Mouse (Mus musculus) urinary bladder, postnatal 4 days (tissue): ENCODE data around the gene Lrrc75a.
"Not testable (repeated sequence)": the region's sequence is repeated elsewhere in the genome, so short reads cannot be mapped to it uniquely, and the experiment has no call there.

Experiments used
- DNase-seq, 2 experiments: peaks; one replicate each; pipeline ENCODE4 v3.0.0; 2021 to 2022; ENCODE audit warnings: low spot score in 2 of 2

Gene Lrrc75a

DNA sequence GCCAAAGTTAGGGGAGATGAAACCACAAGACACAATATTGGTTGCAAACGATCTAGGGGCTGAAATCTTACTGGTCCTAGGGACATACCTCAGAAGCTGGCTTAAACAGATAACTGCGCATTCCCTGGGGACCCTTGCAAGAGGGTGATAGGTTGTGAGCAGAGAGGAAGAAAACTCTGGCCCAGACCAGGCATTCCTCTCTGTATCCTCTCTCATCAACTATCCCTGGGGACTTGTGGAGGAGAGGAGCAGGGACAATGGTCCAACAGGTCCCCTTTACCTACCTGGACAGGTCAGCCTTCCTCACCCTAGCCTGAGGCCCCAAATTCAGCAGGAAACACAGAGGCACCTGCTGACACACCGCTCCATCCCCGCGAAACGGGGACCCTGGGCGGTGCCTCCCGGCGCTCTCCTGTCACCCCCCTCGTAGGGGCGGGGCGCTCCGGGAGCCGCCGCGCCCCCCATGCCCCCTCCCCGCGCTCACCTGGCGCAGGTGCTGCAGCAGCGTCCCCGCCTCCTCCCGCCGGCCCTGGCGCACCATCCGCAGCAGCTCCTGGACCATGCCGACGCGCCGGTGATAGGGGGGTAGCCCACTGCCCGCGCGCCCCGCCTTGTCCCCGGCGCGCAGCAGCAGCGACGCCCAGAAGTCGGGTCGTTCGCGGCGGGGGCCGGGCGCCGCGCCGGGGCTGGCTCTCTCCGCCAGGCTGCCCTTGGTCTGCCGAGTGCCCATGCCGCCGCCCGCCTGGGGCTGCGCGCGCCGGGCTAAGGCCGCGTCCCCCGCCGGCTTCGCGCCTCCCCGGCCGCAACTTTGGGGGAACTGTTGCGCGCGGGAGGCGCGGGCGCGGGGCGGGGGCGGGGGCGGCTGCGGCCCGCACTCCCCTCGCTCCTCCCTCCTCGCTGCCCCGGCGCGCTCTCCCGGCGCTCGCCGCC, at the start of gene Lrrc75a:
Gene Lrrc75a, minus strand, starts transcription at position 863 of the 930 bp plus-strand sequence.
- DNase-seq = peak in 1 of 2 experiments; percentile 58

DNA sequence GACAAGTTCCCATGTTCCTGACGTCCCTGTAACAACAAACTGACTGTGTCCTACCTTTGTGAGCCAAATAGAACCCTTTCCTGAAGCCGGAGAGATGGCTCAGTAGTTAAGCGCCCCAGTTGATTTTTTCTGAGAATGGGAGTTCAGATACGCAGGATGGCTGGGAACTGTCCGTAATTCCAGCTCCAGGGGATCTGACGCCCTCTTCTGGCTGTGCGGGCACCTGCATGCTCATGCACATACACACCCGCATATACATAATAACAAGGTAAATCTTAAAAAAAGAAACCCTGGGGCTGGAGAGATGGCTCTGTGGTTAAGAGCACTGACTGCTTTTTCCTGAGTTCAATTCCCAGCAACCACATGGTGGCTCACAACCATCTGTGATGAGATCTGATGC, 46.8 kb upstream of the Lrrc75a start:
- DNase-seq = no peak

DNA sequence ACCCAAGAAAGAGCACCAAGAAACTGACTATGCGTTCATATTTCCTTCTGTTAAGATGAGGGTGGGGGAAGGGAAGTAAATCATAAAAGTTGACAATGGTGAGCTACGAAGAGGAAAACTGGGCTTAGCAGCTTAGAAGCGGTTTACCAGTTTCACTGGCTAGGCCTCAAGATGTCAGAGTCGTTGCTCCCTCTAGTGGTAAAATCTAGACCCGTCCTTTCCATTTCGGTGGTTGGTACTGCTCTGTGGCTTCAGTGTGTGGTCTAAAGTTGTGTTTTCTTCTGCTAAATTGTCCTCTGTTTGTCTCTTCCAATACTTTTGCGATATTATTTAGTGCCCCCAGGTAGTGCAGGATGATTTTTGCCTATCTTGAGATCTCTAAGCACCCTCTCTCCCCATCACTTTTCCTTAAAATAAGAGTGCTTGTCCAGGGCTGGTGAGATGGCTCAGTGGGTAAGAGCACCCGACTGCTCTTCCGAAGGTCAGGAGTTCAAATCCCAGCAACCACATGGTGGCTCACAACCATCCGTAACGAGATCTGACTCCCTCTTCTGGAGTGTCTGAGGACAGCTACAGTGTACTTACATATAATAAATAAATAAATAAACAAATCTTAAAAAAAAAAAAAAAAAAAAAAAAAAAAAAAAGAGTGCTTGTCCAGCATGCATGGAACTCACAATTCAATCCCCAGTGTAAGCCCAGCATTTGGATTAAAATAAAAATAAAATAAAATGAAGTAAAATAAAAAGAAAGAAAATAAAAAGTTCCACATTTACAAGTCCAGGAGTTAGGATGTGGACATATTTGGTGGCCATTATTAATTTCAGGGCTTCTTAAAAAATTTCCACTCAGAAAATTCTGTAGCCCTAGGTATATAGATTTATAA, 45.2 kb upstream of the Lrrc75a start:
- no peak for DNase-seq

DNA sequence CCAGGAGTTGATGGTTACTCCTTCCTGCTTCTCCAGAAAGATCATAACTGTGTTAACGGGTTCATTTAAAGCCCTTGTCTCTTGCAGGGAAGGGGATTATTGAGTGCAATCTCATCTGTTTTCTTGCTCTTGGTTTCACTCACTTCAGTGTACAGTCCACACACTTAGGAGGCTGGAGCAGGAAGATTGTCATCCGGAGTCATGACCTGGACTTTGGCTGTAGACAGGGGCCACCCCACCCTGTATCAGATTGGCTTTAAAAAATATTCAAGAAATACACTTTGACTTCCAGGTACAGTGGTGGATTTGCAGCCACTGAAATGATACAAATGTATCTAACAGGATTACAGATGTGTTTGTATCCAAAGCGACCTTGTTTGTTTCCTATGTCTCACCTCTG, 43.3 kb upstream of the Lrrc75a start:
- no peak for DNase-seq

DNA sequence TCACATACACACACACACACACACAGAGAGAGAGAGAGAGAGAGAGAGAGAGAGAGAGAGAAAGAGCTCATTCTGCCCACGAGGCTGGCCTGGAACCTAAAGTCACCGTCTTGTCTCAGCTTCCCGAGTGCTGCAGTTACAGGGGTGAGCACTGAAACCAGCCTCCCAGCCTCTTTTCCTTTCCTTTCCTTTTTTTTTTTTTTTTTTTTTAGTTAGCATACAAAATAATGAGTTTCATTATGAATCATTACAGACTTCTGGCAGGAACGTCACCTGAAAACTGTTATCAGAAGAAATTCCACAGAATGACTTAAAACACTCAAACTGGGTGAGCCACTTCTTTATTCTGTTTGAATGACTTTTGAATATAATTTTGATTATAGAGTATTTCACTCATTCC, 31.6 kb upstream of the Lrrc75a start:
- DNase-seq = no peak

DNA sequence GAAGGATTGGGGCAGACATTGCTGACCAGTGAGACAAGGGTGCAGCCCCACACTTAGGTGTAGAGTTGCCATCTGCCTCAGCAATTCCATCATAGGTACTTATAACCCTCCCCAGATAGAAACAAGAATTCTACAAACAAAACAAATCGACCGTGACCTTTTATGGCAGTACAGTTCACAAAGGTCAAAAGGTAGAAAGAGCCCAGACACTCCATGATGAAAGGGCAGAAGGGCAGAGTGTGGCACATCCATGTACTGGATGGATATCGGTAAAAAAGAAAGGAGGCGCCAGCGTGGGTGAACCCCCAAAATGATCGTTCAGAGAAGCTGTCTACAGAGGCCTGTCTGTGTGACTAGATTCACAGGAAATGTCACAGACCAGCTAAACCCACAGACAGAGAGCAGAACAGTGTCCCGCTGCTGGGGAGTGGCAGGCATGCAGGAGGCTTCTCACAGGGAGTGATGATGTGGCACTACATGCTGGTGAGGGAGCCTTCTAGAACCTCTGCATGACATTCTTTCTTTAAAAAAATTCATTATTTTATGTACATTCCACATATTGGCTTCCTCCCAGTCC, 30.5 kb upstream of the Lrrc75a start:
- DNase-seq = no peak

DNA sequence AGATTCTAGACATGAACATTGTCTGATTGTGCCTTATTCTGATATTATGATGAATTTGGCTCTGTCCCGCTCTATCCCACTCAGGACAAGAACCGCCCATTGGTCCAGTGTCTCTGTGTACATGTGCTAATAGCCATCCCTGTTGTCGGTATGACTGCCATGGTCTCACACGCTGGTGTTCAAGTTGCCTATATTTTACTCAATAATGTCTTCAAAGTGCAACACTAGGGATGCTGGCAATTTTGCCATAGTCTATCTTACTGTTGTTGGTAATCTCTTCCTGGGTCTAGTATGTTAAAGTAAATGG, 27.9 kb upstream of the Lrrc75a start:
- no peak for DNase-seq

DNA sequence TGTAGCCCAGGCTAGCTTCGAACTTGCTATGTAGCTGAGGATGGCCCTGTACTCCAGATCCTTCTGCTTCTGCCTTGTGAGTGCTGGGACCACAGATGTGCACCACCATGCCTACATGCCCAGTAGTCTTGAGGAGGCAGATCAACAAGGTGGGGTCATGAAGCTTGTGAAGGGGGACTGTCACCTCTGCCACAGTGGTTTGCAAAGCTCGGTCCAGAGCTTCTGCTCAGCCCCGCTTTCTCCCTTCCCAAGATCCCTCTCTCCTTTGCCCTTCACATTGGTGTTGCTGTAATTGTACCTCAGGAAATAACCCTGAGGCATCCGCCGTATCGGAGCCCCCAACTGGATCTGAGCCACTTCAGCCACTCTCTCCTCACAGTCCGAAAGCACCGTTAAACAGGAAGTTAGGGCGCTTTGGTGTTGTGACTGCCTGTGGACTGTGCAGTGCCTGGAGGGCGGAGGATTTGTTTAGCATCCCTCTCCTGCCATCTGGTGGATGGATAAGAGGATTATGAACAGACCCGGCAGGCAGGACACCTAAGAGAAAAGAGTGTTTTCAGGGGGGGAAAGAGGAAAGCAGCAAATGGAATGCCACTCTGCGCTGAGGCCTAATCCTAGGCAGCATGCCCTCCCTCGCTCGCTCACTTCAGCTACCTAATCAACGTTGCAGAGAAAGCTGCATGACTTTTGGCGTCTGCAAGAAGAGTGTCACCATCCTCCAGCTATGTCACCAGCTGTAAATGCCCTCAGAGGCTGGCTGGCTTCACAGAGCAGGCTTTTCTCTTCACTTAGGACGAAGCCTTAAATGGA, 27.4 kb upstream of the Lrrc75a start:
- peak; percentile 53 to 66 for DNase-seq

DNA sequence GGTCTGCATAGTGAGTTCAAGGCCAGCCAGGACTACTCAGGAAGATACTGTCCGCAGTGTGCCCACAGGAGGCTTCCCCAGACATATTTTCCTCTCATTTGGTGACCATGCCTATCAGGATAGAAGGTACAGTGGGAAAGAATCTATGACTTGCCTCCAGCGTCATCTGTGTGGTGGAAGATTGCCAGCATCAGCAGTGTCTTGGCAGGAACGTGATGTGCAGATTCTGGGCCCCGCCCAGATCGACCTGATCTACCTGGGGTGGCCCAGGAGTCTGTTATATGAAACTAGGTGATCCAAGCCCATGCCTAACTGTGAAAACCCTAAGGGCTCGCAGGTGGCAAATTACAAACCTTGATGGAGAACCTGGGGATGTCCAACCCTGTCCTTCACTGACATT, 21.7 kb upstream of the Lrrc75a start:
- no peak for DNase-seq

DNA sequence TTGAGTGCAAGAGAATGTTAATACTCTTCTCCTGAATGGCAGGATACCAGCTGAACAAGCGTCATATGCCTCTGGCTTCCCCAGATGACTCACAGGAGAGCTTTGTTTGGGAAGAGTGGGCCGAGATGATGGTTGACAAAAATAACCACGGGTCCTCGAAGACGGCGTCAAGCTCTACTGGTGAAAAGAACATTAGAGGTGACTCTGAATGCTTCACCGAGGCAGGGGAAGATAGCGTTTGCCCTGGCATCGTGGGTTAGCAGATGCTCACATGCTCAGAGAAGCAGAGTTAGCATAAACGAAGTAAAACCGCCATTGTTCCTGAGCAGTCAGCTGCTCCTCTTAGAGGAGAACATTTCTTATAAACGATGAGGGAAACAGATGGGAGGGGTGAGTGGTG, 21.1 kb upstream of the Lrrc75a start:
- no peak for DNase-seq

DNA sequence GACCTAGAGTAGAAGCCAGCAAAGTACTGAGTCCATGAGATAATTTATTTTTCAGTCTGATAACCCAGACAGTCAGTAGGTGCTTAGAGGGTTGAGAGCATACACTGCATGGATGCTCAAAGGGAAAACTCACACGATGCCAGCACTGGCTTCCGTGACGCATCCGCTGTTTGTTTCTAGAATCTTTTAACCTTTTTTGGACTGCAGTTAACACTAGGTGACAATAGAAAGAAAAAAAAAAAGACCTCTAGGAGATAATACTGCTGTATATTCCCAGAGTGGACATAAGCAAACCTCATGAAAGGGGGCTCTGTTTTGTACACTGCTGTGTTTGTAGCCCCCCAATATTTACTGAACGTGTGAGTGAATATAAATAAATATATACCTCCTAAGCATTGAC, 20.7 kb upstream of the Lrrc75a start:
- DNase-seq = no peak

DNA sequence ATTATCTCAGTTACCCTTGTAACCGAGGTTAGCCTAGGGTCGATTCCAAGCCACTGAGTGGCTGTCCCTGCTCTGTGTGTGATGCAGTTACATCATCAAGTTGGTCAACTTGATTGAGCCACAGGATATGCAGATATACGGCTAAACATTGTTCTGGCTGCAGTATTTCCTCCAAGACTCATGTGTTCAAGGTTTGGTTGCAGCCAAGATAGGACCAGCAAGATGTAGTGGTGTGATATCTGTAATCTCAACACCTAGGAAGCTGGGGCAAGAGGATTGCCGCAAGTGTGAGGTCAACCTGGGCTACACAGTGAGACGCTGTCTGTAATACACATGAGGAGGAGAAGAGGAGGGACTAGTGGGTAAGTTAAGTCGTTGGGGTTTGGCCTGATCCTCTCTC, 15.9 kb upstream of the Lrrc75a start:
- no peak for DNase-seq

DNA sequence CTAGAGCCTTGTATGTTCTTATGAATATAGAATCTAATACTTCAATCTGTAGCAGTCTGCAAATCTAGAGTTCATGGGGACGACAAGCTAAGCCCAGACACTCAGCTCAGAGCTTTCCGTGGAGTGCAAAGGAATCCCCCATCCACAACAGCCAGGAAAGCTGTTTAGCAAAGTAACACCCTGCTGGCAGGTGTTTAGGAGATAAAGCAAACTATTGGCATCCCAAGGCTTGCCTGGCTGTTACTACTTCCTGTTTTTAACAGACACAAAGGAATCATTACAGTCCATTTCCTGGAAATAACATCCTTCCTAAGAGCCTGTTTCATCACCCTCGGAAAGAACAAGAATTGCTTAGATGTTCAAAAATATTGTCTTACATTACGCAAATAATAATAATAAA, 12.6 kb upstream of the Lrrc75a start:
- no peak for DNase-seq

DNA sequence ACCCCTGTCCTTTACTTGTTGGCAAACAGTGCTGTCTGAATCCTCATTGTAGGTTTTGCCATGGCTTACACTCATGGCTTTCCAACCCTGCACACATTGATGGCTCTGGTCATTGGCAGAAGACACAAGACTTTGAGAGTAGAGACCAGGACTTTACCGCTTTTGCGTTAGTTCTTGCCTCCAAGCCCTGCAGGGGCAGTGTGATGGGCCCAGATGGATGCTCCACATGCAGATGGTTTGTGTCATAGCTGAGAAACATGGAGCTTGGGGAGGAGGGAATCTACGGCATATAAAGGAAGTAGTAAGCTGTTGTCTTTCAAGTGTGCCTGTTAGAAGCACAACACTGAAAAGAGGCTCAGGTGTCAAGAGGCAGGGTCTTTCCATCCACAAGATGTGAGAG, 3.8 kb upstream of the Lrrc75a start:
- no peak for DNase-seq

DNA sequence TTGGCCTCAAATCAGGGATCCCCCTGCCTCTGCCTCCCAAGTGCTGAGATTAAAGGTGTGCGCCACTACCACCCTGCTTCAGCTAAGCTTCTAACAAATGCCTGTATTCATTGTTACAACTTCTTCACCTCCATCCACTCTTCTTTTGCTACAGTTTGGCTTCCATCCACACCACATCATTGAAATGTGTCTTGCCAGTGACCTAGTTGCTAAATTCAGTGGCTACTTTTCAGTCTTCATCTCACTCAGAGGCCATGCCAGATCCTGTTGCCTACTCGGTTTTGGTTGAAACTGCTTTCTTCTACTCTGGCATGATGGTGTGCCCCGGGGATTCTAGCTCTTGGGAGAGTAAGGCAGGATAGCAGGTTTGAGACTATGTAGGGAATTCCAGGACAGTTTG, 3.2 kb upstream of the Lrrc75a start:
- DNase-seq = no peak

DNA sequence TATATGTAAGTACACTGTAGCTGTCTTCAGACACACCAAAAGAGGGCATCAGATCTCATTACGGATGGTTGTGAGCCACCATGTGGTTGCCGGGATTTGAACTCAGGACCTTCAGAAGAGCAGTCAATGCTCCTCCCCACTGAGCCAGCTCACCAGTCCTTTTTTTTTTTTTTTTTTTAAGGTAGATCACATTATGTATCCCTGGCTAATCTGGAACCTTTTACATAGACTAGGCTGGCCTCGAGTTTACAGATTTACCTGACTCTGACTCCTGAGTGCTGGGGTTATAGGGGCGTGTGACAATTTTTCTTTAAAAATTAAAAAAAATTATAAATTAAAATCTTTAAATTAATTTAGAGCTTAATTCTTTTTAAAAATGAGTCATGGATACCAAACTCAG, 1.5 kb upstream of the Lrrc75a start:
- DNase-seq = not testable (repeated sequence)

DNA sequence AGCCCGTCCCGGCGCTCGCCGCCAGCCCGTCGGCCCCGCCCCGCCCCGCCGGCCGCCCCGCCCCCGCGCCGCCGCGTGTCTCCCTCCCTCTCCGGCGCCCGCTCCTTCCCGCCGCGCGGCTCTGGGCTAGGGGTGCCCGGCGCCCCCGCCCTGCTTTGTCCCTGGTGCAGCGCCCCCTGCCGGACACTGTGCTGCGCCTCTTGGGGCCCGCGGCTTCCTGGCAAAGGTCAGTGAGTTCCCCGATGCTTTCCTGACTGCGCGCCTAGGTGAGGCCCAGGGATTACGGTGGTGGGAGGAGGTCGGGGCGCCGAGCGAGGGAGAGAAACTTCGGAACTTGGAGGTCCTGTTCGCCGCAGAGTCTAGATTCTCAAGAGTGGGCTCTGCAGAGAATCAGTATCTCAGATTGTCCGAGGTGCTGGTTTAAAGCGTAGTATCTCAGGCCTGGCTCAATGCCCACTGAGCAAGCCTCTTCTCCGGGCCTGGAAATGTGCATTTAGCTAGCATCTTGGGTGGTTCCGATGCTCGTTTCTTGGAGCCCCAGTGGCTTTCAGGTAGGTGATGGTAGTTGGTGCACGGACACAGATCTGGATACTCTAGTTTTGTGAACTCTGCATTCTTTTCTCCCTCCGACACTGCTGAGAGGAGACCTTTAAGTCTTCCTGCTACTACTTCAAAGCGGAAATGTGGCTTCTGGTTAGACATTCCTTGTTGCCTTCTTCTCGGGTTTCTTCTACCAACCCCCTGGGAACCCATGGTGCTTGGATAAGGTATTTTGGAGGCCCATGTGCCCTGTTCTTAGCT, 468 bp upstream of the Lrrc75a start, which contains the start of gene Mmgt2:
Gene Mmgt2, plus strand, starts transcription at position 74 of the 801 bp plus-strand sequence.
- DNase-seq = peak; percentile 95 to 97

DNA sequence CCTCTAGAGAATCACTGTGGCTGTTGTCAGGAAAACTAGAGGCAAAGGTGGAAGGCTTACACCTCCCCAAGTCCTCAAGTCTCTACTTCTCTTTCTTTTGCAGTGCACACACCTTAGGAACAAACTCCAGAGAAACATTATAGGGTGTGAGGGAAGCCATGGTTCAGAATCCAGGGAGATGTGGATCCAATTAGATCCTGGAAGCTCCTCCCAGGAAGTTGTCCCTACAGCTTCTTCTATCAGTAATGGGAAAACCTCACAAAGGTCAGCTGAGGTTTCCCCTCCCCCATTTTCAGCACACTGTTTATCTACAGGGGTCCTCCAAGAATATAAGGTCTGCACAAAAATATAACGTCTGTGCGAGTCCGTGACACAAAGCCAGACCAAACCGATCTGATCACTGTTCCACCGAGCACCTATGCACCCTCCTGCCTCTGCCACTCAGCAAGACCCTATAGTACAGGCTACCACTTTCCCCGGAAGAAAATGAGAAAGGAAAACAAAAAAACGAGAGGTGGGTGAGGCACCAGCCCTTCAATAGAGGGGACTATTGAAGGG, 1.3 kb downstream of the Lrrc75a start:
- no peak for DNase-seq

DNA sequence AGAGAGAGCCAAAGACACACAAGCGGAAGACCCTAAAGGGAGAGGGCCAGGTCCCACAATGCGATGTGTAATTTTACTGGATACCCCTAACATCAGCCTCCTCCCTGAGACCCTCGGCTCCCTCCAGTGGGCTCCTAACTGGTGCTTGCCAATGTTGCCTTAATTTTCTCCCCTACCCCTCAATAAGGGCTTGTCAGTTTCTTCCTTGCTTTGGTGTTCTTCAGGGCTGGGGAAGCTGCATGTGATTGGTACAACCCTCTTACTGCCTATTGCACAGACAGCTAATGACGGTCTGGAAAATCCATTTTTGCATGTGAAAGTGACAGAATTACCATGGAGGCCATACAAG, 1.9 kb downstream of the Lrrc75a start:
- no peak for DNase-seq

DNA sequence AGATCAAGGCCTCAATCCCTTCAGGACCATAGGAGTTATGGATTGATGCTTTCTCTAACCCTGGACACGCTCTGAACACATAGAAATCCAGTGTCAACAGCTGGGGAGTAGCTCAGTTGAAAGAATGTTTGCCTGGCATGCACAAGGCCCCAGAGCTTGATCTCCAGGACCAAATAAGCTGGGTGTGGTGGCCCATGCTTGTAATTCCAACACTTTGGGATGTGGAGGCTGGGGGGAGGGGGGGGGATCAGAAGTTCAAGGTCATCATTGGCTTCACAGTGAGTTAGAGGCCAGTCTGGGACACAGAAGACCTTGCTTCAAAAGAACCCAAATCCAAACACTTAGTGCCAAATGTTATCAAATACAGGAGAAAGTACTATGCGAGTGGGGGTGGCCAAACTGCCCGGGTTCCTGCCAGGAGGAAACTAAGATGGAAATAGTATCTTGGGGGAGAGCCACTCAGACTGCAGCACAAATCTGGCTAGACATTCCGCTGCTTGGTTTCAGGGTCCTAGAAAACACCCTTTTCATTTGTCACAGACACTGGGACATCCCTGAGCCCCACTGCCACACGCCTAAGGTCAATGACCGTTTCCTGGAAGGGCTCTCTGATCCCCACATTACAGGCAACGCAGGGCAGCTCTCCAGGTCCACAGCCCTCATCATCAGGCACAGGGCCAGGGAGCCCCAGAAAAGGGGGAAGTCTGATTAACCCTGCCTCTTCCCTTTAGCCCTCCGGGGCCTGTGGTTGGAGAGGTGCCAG, 2.4 kb downstream of the Lrrc75a start:
- peak; percentile 64 to 65 for DNase-seq
